Mouse (Mus musculus): ENCODE measurements around the gene Plet1. TPM values are rescaled to one million over a fixed set of nuclear protein-coding genes. Genes with fewer than 3 reads are reported as not detected.

The Plet1 gene
- polyA plus RNA-seq, 1 experiment from 2014 or later, result 76.4 TPM

DNA sequence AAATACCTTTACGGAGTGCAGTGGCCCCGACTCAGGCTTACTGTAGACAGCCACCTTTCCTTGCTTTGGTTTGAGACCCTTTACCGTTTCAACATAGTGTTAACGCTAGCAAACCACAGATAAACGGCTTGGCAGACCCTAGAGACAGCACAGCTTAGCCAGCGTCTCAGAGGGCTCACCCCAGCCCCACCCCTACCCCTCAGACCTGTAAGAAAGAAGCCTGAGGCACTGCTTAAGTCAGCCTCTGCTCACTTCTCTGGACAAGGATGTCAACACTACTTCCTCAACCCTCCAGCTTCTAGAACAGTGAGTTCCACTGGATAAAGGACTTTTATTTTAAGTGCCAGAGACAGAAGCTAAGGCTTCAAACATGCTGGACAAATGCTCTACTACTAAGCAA, 2.2 kb downstream of the Plet1 start:
- H3K9me3 ChIP-seq (ENCODE audit: control insufficient read depth, low read length), result no peaks in the 10 kb centered on the region
- ATAC-seq (ENCODE audit: low FRiP score, low TSS enrichment) (no peak), DNase-seq (ENCODE audit: low spot score) (no peak)
- H3K27ac ChIP-seq (replicated peaks), result peak overlapping the region; percentile 49; the same call in 1 of the 2 replicates
- H3K4me2 ChIP-seq (replicated peaks; ENCODE audit: low read depth), result peak overlapping the region; percentile 15
- H3K4me1 ChIP-seq (replicated peaks; ENCODE audit: control insufficient read depth, insufficient read depth), result no peaks in the 10 kb centered on the region
- no peaks in the 10 kb centered on the region for H3K36me3 ChIP-seq (ENCODE audit: control insufficient read depth, insufficient read depth, low read length)
- no peak overlapping the region for H3K4me3 ChIP-seq (ENCODE audit: low read depth, low read length)
- H3K9ac ChIP-seq (ENCODE audit: low read length), result peak overlapping the region; percentile 41; the same call in 1 of the 2 replicates
- H3K27me3 ChIP-seq (ENCODE audit: control insufficient read depth, insufficient read depth, low read length), result no peaks in the 10 kb centered on the region
- TF ChIP-seq EP300 (optimal IDR thresholded peaks at IDR 0.05), result no peak
- TF ChIP-seq CTCF (IDR thresholded peaks at IDR 0.05; ENCODE audit: low read depth), result no peak
- 31% methylated on average over 6 of the region's 6 CpGs for WGBS

DNA sequence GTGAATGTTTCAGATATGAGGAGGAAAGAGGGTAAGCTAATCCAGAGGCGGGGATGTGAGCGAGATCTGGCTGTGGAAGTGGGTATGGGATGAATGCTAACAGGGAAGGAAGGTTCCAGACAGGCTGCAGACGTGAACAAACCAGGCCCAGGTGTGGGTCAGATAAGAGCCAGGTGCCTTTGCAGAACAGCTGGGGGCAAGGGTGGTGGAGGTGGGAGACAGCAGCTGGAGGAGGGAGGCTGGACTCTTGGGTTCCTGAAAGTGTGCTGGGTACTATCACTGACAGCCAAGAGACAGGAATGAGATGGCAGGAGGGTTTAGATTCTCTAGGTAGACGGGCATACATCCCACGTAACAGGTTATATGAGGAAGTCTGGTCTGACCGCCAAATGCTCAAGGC, 2.8 kb downstream of the Plet1 start:
- WGBS, result 58% methylated on average over 6 of the region's 6 CpGs
- H3K4me2 ChIP-seq (replicated peaks; ENCODE audit: low read depth), result no peak overlapping the region

DNA sequence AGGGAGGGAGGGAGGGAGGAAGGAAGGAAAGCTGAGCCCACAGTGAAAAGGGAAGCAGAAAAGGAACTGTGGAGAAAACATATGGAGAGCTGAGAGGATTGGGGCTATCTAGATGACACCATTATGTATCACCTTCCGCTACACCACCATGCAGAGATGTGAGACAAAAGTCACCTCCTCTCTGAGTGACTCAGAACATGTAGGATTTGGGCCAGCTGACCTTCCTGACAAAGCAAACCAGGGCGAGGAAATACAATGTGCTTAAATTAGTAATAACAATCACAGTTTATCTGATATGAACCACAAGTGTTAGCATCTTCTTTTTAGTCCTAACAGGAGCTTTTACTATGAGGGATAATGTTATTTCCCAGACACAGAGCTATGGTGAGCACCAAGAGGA, 3.2 kb downstream of the Plet1 start:
- no peaks in the 10 kb centered on the region for H3K36me3 ChIP-seq (ENCODE audit: control insufficient read depth, insufficient read depth, low read length)
- no peak for ATAC-seq (ENCODE audit: low FRiP score, low TSS enrichment)
- no peak overlapping the region for H3K9ac ChIP-seq (ENCODE audit: low read length)
- TF ChIP-seq CTCF (IDR thresholded peaks at IDR 0.05; ENCODE audit: low read depth) (no peak), EP300 (optimal IDR thresholded peaks at IDR 0.05) (no peak)
- H3K27me3 ChIP-seq (ENCODE audit: control insufficient read depth, insufficient read depth, low read length), result no peaks in the 10 kb centered on the region
- no peaks in the 10 kb centered on the region for H3K9me3 ChIP-seq (ENCODE audit: control insufficient read depth, low read length)
- no peak overlapping the region for H3K4me3 ChIP-seq (ENCODE audit: low read depth, low read length)
- H3K27ac ChIP-seq (replicated peaks), result no peak overlapping the region
- H3K4me1 ChIP-seq (replicated peaks; ENCODE audit: control insufficient read depth, insufficient read depth), result no peaks in the 10 kb centered on the region
- 70% methylated on average over 2 of the region's 2 CpGs for WGBS
- no peak overlapping the region for H3K4me2 ChIP-seq (replicated peaks; ENCODE audit: low read depth)
- no peak for DNase-seq (ENCODE audit: low spot score)

More for the DNA sequence above, 2.8 kb downstream of the Plet1 start:
- H3K4me3 ChIP-seq (ENCODE audit: low read depth, low read length), result no peak overlapping the region
- H3K27ac ChIP-seq (replicated peaks), result no peak overlapping the region
- TF ChIP-seq EP300 (optimal IDR thresholded peaks at IDR 0.05) (no peak), CTCF (IDR thresholded peaks at IDR 0.05; ENCODE audit: low read depth) (no peak)
- no peak overlapping the region for H3K9ac ChIP-seq (ENCODE audit: low read length)
- no peaks in the 10 kb centered on the region for H3K27me3 ChIP-seq (ENCODE audit: control insufficient read depth, insufficient read depth, low read length)
- H3K9me3 ChIP-seq (ENCODE audit: control insufficient read depth, low read length), result no peaks in the 10 kb centered on the region
- no peak for ATAC-seq (ENCODE audit: low FRiP score, low TSS enrichment)
- H3K36me3 ChIP-seq (ENCODE audit: control insufficient read depth, insufficient read depth, low read length), result no peaks in the 10 kb centered on the region
- no peak for DNase-seq (ENCODE audit: low spot score)
- no peaks in the 10 kb centered on the region for H3K4me1 ChIP-seq (replicated peaks; ENCODE audit: control insufficient read depth, insufficient read depth)

DNA sequence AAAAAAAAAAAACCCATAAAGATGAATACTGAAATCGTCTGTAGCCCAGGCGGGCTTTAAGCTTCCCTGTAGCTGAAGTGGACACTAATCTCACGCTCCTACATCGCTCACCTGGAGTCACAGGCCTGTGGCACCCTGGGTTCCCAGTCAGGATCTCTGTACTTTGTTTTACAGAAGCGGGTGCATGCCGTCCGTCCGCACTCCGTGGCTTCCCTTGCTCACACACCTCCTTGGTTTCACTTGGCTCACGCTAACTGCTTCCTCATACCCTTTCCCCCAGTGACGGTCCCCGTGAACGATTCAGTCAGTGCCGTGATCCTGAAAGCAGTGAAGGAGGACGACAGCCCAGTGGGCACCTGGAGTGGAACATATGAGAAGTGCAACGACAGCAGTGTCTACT, 4.5 kb downstream of the Plet1 start:
- Histone ChIP-seq H3K9ac (ENCODE audit: low read length) (no peak overlapping the region), H3K36me3 (ENCODE audit: control insufficient read depth, insufficient read depth, low read length) (no peaks in the 10 kb centered on the region), H3K4me2 (replicated peaks; ENCODE audit: low read depth) (no peak overlapping the region), H3K27me3 (ENCODE audit: control insufficient read depth, insufficient read depth, low read length) (no peaks in the 10 kb centered on the region), H3K9me3 (ENCODE audit: control insufficient read depth, low read length) (no peaks in the 10 kb centered on the region), H3K4me1 (replicated peaks; ENCODE audit: control insufficient read depth, insufficient read depth) (no peaks in the 10 kb centered on the region), H3K4me3 (ENCODE audit: low read depth, low read length) (no peak overlapping the region), H3K27ac (replicated peaks) (no peak overlapping the region)
- no peak for ATAC-seq (ENCODE audit: low FRiP score, low TSS enrichment)
- DNase-seq (ENCODE audit: low spot score), result no peak
- TF ChIP-seq CTCF (IDR thresholded peaks at IDR 0.05; ENCODE audit: low read depth) (no peak), EP300 (optimal IDR thresholded peaks at IDR 0.05) (no peak)
- 79% methylated on average over 16 of the region's 16 CpGs for WGBS

DNA sequence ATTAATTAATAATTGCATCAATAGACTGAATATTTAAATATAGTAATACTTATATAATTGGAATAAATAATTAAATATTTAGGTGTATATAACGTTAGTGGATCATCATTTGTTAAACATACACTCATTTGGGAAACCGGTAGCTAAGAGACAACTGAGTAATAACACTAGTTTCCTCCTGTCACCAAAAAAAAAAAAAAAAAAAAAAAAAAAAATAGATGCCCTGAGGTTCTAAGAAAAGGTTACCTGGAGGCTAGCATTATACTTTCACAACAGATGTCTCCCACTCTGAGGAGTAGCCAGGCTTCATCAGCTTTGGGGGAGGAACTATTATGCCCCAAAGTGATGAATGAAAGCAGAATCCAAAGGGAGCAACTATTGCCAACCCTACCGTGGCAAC, 5.5 kb downstream of the Plet1 start:
- H3K9ac ChIP-seq (ENCODE audit: low read length), result no peak overlapping the region
- no peaks in the 10 kb centered on the region for H3K4me1 ChIP-seq (replicated peaks; ENCODE audit: control insufficient read depth, insufficient read depth)
- TF ChIP-seq EP300 (optimal IDR thresholded peaks at IDR 0.05), result no peak
- no peak for ATAC-seq (ENCODE audit: low FRiP score, low TSS enrichment)
- H3K4me3 ChIP-seq (ENCODE audit: low read depth, low read length), result no peak overlapping the region
- WGBS, result 79% methylated on average over 3 of the region's 3 CpGs
- no peak for DNase-seq (ENCODE audit: low spot score)
- H3K27me3 ChIP-seq (ENCODE audit: control insufficient read depth, insufficient read depth, low read length), result no peaks in the 10 kb centered on the region
- no peak overlapping the region for H3K4me2 ChIP-seq (replicated peaks; ENCODE audit: low read depth)
- no peaks in the 10 kb centered on the region for H3K9me3 ChIP-seq (ENCODE audit: control insufficient read depth, low read length)
- H3K36me3 ChIP-seq (ENCODE audit: control insufficient read depth, insufficient read depth, low read length), result no peaks in the 10 kb centered on the region
- H3K27ac ChIP-seq (replicated peaks), result no peak overlapping the region

DNA sequence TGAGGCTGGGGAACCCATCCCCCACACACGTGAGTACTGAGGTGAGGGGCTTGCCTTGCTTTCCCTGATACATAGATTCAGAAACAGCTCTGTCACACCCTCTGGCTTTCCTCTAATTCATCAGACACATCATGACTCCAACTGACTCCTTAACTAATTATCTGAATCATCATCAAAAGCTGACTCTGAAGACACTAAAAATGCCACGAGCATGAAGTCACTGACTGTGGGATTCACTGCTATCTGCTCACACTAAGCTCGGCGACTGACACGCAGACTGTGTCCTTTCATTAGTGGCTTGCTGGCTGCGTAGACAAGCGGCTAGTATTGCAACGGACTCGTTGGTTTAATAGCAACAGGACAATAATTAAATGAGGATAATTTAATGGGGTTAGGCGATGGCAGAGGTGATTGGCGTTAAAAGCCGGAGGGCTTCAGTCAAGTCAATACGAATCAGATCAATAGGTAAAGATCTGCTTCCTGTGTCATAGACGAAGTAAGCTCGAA, 6.2 kb downstream of the Plet1 start:
- Histone ChIP-seq H3K27ac (replicated peaks) (no peak overlapping the region), H3K9ac (ENCODE audit: low read length) (no peak overlapping the region), H3K9me3 (ENCODE audit: control insufficient read depth, low read length) (no peaks in the 10 kb centered on the region), H3K27me3 (ENCODE audit: control insufficient read depth, insufficient read depth, low read length) (no peaks in the 10 kb centered on the region), H3K36me3 (ENCODE audit: control insufficient read depth, insufficient read depth, low read length) (no peaks in the 10 kb centered on the region), H3K4me1 (replicated peaks; ENCODE audit: control insufficient read depth, insufficient read depth) (no peaks in the 10 kb centered on the region), H3K4me3 (ENCODE audit: low read depth, low read length) (peak overlapping the region; percentile 17), H3K4me2 (replicated peaks; ENCODE audit: low read depth) (peak overlapping the region; percentile 45)
- 72% methylated on average over 15 of the region's 15 CpGs for WGBS
- DNase-seq (ENCODE audit: low spot score), result no peak
- TF ChIP-seq CTCF (IDR thresholded peaks at IDR 0.05; ENCODE audit: low read depth) (no peak), EP300 (optimal IDR thresholded peaks at IDR 0.05) (no peak)
- no peak for ATAC-seq (ENCODE audit: low FRiP score, low TSS enrichment)

Data from stomach, postnatal 0 days (tissue).